Mouse (Mus musculus) activated CD4-positive, CD25-positive, alpha-beta regulatory T cell, adult 4 months (primary cell): Measurements from ENCODE around the gene Acacb. TPM values are rescaled to one million over a fixed set of nuclear protein-coding genes. Genes with fewer than 3 reads are reported as not detected.

Experiments
- ATAC-seq: one replicate; pipeline ENCODE4 v1.8.0; 2017
- polyA plus RNA-seq, 2 experiments: library from polyadenylated mRNA; unstranded; fragments of 100-300 nt; shearing (Covaris generic); gene quantifications; one replicate each; pipeline ENCODE4 v1.2.1; 2017

Acacb gene
- polyA plus RNA-seq, 2 experiments from 2014 or later = 0.95 to 3.1 TPM

GRCm38 (mm10) chr5:114269984-114270383 is 123.6 kb downstream of the Acacb start:
- ATAC-seq = no peak

GRCm38 (mm10) chr5:114273693-114274402 is 127.5 kb downstream of the Acacb start, which contains the start of gene Foxn4:
TSS of gene Foxn4 (minus strand) at chr5:114273807.
- no peak for ATAC-seq

GRCm38 (mm10) chr5:114275339-114275738 is 129.0 kb downstream of the Acacb start:
- no peak for ATAC-seq

- ATAC-seq = no peak
Observed at GRCm38 (mm10) chr5:114275991-114276390, 129.7 kb downstream of the Acacb start.

- ATAC-seq = no peak
Observed at GRCm38 (mm10) chr5:114279382-114280143, 133.2 kb downstream of the Acacb start.

GRCm38 (mm10) chr5:114282346-114282745 is 136.0 kb downstream of the Acacb start:
- ATAC-seq = no peak

GRCm38 (mm10) chr5:114284604-114285397 is 138.5 kb downstream of the Acacb start:
- no peak for ATAC-seq

GRCm38 (mm10) chr5:114285398-114285700 is 139.0 kb downstream of the Acacb start:
- no peak for ATAC-seq

GRCm38 (mm10) chr5:114286102-114286501 is 139.8 kb downstream of the Acacb start:
- ATAC-seq = no peak

- ATAC-seq = no peak
Observed at GRCm38 (mm10) chr5:114286872-114287571, 140.7 kb downstream of the Acacb start.

- no peak for ATAC-seq
Observed at GRCm38 (mm10) chr5:114288396-114288795, 142.1 kb downstream of the Acacb start.

- ATAC-seq = no peak
Observed at GRCm38 (mm10) chr5:114288874-114289273, 142.5 kb downstream of the Acacb start, which contains the start of gene Myo1h. TSS of gene Myo1h (plus strand) at chr5:114289166.

GRCm38 (mm10) chr5:114290004-114290403 is 143.7 kb downstream of the Acacb start:
- no peak for ATAC-seq

- ATAC-seq = no peak
Observed at GRCm38 (mm10) chr5:114296693-114297631, 150.6 kb downstream of the Acacb start.

- ATAC-seq = no peak
Observed at GRCm38 (mm10) chr5:114298212-114298894, 152.0 kb downstream of the Acacb start.

GRCm38 (mm10) chr5:114299156-114299855 is 153.0 kb downstream of the Acacb start:
- no peak for ATAC-seq

- ATAC-seq = no peak
Observed at GRCm38 (mm10) chr5:114299883-114300610, 153.7 kb downstream of the Acacb start.
